Mouse (Mus musculus): ENCODE measurements around the gene Tha1. TPM values are rescaled to one million over a fixed set of nuclear protein-coding genes. Genes with fewer than 3 reads are reported as not detected.
"Not testable (repeated sequence)": the region's sequence is repeated elsewhere in the genome, so short reads cannot be mapped to it uniquely, and the experiment has no call there.

Gene Tha1
- polyA plus RNA-seq, 1 experiment from 2014 or later: 2.9 TPM

DNA sequence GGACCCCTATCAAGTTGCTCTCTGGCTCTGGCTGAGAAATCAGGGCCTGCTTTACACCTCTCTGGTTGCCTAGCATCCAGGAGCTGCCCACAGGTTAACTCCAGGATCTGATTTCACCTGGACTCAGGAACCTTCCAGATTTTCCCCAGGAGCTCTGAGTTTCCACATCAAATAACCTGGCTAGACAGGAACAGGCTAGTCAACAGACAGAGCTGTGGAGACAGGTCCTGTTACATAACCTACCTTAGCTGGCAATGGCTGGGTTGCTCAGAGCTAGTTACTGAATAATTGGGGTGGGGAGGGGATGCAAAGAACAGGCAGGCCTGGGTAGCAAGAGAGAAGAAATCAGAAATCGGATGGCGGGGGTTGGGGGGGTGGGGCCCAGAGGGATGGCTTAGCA is 28.3 kb downstream of the Tha1 start:
- no peaks in the 10 kb centered on the region for H3K27me3 ChIP-seq
- H3K27ac ChIP-seq: no peak overlapping the region
- H3K4me1 ChIP-seq: peaks cover 18% of the 10 kb centered on the region
- H3K9me3 ChIP-seq: no peaks in the 10 kb centered on the region
- no peak overlapping the region for H3K4me3 ChIP-seq (replicated peaks)
- H3K4me2 ChIP-seq: no peak overlapping the region
- WGBS: 100% methylated on average over 2 of the region's 2 CpGs
- no peaks in the 10 kb centered on the region for H3K36me3 ChIP-seq (replicated peaks)
- no peak for ATAC-seq (ENCODE audit: low FRiP score)
- H3K9ac ChIP-seq: no peak overlapping the region

DNA sequence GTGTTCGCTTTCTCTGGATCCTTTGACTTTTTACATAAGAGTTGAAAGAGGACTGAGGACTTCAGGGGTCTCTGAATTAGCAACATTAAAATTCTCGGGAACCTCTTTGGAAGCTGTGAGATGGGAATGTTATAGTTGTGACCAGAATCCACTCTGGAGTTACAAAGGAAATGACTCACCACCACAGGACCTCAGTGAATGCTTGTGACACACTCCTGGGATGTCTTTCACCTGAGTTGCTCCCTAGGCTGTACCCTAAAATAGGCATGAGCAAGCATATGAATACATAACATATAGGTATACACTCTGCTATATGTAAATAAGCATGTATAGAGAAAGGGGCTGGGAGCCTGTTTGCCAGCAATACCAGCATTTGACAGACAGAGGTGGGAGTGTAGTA is 29.8 kb downstream of the Tha1 start:
- WGBS: 84% methylated on average over 2 of the region's 2 CpGs
- no peak for ATAC-seq (ENCODE audit: low FRiP score)

DNA sequence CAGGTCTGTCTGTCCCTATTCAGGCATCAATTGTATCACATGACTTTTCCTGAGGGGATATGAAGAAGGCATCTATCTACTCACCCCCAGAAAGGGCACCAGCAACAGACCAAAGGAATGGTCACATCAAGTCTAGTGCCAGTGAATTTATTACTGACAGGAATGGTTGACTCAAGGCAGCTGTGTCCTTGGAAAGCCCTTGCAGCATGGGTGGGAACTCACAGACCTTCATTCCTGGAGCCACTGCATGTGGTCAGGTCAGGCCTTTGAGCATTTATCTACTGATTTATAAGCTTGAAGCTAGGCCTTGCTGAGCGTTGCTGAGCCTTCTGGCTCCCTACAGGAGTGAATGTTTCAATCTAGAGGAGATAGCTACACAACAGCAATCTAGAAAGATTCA is 32.4 kb downstream of the Tha1 start:
- WGBS: 58% methylated on average over 1 of the region's 1 CpGs
- no peaks in the 10 kb centered on the region for H3K36me3 ChIP-seq (replicated peaks)

More for the DNA sequence above, 29.8 kb downstream of the Tha1 start:
- H3K27ac ChIP-seq: no peak overlapping the region
- H3K4me1 ChIP-seq: peaks cover 10% of the 10 kb centered on the region
- no peaks in the 10 kb centered on the region for H3K9me3 ChIP-seq
- H3K4me2 ChIP-seq: no peak overlapping the region
- H3K27me3 ChIP-seq: no peaks in the 10 kb centered on the region
- no peaks in the 10 kb centered on the region for H3K36me3 ChIP-seq (replicated peaks)
- no peak overlapping the region for H3K4me3 ChIP-seq (replicated peaks)
- H3K9ac ChIP-seq: no peak overlapping the region

DNA sequence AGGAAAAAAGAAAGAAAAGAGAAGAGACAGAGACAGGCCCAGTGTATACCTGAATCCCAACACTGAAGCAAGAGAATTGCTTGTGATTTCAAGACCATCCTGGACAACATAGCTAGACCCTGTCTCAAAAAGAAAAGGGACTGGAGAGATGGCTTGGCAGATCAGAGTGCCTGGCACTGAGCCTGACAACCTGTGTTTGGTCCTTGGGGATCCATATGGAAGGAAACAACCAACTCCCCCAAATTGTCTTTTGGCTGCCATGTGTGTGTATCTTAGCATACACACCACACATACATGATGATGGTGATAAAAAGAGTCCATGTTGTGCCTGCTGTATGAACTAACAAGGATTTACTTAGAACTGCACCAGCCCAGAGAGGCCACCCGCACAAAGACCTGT is 34.3 kb downstream of the Tha1 start:
- Histone ChIP-seq H3K9me3 (no peaks in the 10 kb centered on the region), H3K4me1 (peaks cover 3% of the 10 kb centered on the region; the same call in 1 of the 2 replicates), H3K27me3 (no peaks in the 10 kb centered on the region), H3K27ac (no peak overlapping the region), H3K4me2 (no peak overlapping the region), H3K4me3 (replicated peaks) (no peak overlapping the region), H3K36me3 (replicated peaks) (no peaks in the 10 kb centered on the region), H3K9ac (no peak overlapping the region)
- no peak for ATAC-seq (ENCODE audit: low FRiP score)
- 85% methylated on average over 1 of the region's 1 CpGs for WGBS

More for the DNA sequence above, 32.4 kb downstream of the Tha1 start:
- Histone ChIP-seq H3K4me2 (no peak overlapping the region), H3K9ac (no peak overlapping the region), H3K27ac (no peak overlapping the region), H3K27me3 (no peaks in the 10 kb centered on the region), H3K4me1 (peaks cover 3% of the 10 kb centered on the region; the same call in 1 of the 2 replicates), H3K9me3 (no peaks in the 10 kb centered on the region), H3K4me3 (replicated peaks) (no peak overlapping the region)
- ATAC-seq (ENCODE audit: low FRiP score): no peak

DNA sequence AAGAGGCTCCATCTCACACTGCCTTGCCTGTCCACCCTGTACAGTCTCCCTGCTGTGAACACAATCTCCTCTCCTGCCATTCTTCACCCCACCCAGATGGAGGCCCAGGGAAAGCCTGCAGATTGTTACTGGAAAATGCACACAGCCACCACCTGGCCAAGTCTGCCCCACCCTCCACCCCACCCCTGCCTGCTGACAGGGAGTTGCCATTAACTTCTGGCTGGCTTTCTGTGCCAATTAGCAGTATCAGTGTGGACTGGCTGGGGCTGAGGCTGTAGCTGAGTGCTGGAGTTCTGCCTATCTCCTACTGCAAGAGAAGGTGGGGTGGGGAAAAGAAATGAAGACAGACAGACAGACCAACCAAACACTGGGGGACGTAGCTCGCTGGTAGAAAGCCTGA is 34.7 kb downstream of the Tha1 start:
- H3K4me1 ChIP-seq: peaks cover 3% of the 10 kb centered on the region; the same call in 1 of the 2 replicates
- H3K9ac ChIP-seq: no peak overlapping the region
- H3K4me2 ChIP-seq: no peak overlapping the region
- H3K27me3 ChIP-seq: no peaks in the 10 kb centered on the region
- no peaks in the 10 kb centered on the region for H3K9me3 ChIP-seq
- 76% methylated on average over 2 of the region's 2 CpGs for WGBS
- no peak for ATAC-seq (ENCODE audit: low FRiP score)
- H3K36me3 ChIP-seq (replicated peaks): no peaks in the 10 kb centered on the region
- no peak overlapping the region for H3K4me3 ChIP-seq (replicated peaks)
- H3K27ac ChIP-seq: no peak overlapping the region

DNA sequence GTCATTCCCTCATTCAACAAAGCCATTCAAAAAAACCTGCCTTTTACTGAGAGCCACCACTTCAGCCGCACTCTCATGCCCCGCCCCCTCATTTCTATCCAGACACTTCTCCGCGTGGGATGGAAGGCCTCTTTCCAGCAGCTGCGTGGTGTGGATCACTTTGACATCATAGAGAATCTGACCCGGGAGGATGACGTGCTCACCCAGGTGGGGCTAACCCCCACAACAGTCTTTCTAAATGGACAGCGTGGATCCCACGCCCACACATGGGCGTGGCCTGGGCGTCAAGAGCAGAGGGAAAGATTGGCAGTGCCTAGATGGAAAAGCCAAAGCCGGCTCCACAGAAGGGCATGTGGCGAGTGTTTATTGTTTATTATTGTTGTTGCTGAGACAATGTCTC is 37.0 kb downstream of the Tha1 start:
- Histone ChIP-seq H3K9me3 (no peaks in the 10 kb centered on the region), H3K4me3 (replicated peaks) (no peak overlapping the region; the same call in 1 of the 2 replicates), H3K4me1 (peaks cover 11% of the 10 kb centered on the region), H3K36me3 (replicated peaks) (no peaks in the 10 kb centered on the region), H3K4me2 (peak overlapping the region; percentile 42), H3K27me3 (no peaks in the 10 kb centered on the region), H3K9ac (no peak overlapping the region), H3K27ac (no peak overlapping the region)
- 27% methylated on average over 13 of the region's 13 CpGs for WGBS
- no peak for ATAC-seq (ENCODE audit: low FRiP score)

DNA sequence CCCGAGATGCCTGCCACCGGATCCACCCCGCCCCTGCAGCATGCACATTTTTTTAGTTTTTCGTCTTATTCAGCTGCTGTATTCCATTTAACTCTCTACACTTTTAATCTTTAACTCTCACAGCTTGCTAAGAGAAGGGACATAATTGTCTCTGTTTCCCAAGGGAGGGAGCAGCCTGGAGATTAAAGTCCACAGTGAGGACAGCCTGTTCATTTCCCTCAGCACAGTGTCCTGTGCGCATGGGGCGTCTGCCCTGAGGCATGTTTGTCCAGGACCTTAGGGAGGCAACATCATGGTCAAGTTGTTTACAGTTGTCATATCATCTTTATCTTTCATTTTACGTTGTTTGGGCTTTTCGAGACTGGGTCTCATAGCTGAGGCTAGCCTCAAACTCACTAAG is 39.2 kb downstream of the Tha1 start:
- no peak overlapping the region for H3K27ac ChIP-seq
- ATAC-seq (ENCODE audit: low FRiP score): no peak
- no peak overlapping the region for H3K4me2 ChIP-seq
- no peaks in the 10 kb centered on the region for H3K9me3 ChIP-seq
- H3K4me3 ChIP-seq (replicated peaks): no peak overlapping the region
- 98% methylated on average over 8 of the region's 8 CpGs for WGBS
- H3K9ac ChIP-seq: no peak overlapping the region
- H3K36me3 ChIP-seq (replicated peaks): no peaks in the 10 kb centered on the region
- H3K27me3 ChIP-seq: no peaks in the 10 kb centered on the region
- peaks cover 17% of the 10 kb centered on the region for H3K4me1 ChIP-seq

DNA sequence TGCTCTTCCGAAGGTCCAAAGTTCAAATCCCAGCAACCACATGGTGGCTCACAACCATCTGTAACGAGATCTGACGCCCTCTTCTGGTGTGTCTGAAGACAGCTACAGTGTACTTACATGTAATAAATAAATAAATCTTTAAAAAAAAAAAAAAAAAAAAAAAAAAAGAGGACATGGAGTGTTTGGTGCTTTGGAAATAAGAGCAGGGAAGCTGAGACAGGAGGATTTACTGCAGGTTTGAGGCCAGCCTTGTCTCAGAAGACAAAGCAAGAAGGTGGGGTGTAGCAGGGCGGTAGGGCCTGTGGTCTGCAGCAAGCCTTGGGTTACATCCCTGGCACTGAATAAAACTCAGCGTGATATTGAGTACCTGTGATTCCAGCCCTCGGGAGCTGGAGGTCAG is 39.8 kb downstream of the Tha1 start:
- H3K27me3 ChIP-seq; H3K4me3 ChIP-seq (replicated peaks); H3K9ac ChIP-seq; H3K4me2 ChIP-seq; H3K9me3 ChIP-seq; ATAC-seq (ENCODE audit: low FRiP score); H3K36me3 ChIP-seq (replicated peaks); H3K27ac ChIP-seq: not testable (repeated sequence)
- WGBS: 87% methylated on average over 5 of the region's 6 CpGs
- peaks cover 23% of the 10 kb centered on the region for H3K4me1 ChIP-seq

DNA sequence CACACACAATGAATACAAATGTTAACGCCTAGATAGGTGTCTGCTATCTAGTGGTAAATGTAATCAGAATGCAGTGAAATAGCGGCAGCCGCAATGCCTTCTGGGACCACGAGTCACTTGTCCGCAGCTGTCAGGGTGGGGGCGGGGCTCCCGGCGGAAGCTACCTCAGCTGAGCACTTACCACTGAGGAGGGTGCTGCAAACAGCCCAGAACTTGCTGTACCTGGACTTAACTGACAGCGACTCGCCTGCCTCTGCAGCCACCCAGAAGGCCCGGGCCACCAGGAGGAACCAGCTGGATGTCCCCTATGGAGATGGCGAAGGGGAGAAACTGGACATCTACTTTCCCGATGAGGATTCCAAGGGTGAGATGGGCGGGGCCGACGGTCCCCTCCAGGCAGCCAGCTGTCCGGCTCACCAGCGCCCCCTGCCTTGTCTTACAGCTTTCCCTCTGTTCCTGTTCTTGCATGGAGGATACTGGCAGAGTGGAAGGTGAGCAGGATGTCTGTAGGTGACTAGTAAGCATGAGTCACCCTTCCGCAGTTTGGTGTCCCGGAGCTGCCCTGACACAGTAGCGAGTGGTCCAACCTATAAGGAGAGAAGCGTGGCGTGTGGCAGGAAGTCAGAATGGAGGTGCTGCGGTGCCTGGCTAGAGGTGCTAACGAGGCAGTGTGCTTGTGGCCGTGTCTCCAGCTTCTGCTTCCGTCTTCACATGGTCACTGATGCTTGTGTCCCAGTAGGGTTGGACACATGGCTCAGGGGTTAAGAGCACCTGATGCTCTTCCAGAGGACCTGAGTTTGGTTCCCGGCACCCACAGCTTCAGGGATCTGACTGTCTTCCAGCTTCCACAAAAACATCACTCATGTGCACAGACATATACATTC is 41.0 kb downstream of the Tha1 start:
- Histone ChIP-seq H3K27ac (peak overlapping the region; percentile 59; the same call in 1 of the 2 replicates), H3K9ac (peak overlapping the region; percentile 12; the same call in 1 of the 2 replicates)

DNA sequence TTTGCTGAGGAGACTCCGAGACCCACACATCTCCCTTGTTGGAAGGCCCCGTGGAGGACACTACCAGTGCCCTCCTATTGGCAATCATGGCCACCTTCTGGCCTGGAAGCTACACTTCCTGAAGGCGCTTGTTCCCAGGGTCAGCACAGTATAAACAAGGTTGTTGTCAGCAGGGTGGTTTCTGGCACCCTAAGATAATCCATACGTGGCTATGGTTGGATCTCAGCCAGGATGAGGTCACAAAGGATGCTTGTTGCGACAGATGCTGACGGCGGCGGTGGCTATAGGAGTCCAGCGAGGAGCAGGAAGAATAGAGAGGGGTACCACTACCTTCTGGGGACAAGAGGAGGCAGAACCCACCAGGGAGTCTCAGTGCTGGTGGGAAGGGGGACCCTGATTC is 42.9 kb downstream of the Tha1 start:
- ATAC-seq (ENCODE audit: low FRiP score): no peak
- H3K9me3 ChIP-seq: no peaks in the 10 kb centered on the region
- no peaks in the 10 kb centered on the region for H3K36me3 ChIP-seq (replicated peaks)
- H3K27ac ChIP-seq: no peak overlapping the region
- peaks cover 49% of the 10 kb centered on the region for H3K4me1 ChIP-seq
- H3K27me3 ChIP-seq: no peaks in the 10 kb centered on the region
- no peak overlapping the region for H3K4me3 ChIP-seq (replicated peaks)
- no peak overlapping the region for H3K9ac ChIP-seq
- no peak overlapping the region for H3K4me2 ChIP-seq
- WGBS: 81% methylated on average over 9 of the region's 9 CpGs

More for the DNA sequence above, 41.0 kb downstream of the Tha1 start:
- ATAC-seq (ENCODE audit: low FRiP score): peak; percentile 83
- Histone ChIP-seq H3K4me2 (peak overlapping the region; percentile 67), H3K4me3 (replicated peaks) (peak overlapping the region; percentile 36), H3K9me3 (no peaks in the 10 kb centered on the region), H3K36me3 (replicated peaks) (no peaks in the 10 kb centered on the region), H3K27me3 (no peaks in the 10 kb centered on the region), H3K4me1 (peaks cover 33% of the 10 kb centered on the region)
- 19% methylated on average over 28 of the region's 28 CpGs for WGBS

DNA sequence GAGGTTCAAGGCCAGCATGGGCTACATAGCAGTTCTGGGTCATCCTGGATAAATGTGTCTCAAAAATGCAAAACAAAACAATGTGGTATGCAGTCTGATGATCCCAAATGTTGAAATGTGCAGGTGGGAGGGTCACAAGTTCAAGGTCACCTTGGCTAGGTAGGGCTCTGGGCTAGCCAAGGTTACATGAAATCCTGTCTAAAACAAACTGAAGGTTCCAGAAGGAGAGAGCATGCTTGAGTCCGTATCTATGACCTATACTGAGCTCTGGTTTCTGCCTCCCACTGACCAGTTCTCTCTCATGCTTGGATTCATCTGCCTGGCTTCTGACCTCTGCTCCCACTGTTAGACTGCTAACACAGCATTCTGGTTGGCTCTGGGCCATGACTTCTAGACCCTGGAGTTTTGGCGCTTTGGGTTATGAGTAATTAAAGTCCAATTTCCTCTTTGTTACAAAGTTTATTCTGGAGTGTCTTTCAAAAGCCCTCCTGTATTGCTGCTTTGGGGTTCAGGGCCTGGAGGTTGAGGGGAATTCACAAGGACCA is 43.5 kb downstream of the Tha1 start:
- 91% methylated on average over 2 of the region's 2 CpGs for WGBS
- H3K27me3 ChIP-seq: no peaks in the 10 kb centered on the region
- no peak overlapping the region for H3K27ac ChIP-seq
- peaks cover 55% of the 10 kb centered on the region for H3K4me1 ChIP-seq
- no peaks in the 10 kb centered on the region for H3K9me3 ChIP-seq
- H3K4me3 ChIP-seq (replicated peaks): no peak overlapping the region
- H3K36me3 ChIP-seq (replicated peaks): no peaks in the 10 kb centered on the region
- no peak for ATAC-seq (ENCODE audit: low FRiP score)
- no peak overlapping the region for H3K9ac ChIP-seq
- H3K4me2 ChIP-seq: no peak overlapping the region

DNA sequence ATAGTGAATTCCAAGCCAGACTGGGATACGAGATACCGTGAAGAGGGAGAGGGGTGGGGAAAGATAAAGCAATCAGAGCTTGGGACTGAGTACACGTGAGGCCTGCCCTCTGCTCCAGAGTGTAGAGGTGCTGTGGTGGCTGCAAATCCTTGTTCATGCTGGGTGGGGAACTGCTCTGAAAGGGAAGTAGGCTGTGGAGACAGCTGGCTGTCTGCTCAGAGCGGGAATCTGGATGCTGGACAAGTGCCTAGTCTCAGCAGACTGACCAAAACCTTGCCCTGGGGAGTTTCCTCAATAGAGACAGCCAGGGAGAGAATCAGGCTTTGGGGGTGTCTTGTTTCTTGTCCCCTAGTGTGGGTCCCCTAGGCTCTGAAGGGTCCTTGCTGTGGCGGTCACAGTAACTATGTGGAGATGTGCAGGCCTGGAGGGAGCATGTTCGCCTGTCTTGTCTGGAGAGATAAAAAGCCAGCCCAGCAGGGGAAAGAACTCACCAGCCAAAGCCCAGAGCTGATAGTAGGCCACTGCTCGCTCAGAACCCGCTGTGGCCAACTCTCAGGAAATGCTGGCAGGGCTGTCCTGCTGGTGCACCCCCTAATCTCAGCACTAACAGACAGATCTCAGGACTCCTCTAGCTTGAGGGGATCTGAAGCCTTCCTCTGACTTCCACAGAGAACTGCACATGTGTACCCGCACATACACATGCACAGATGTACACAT is 44.2 kb downstream of the Tha1 start:
- Histone ChIP-seq H3K4me2 (no peak overlapping the region), H3K27me3 (no peaks in the 10 kb centered on the region), H3K9ac (no peak overlapping the region), H3K9me3 (no peaks in the 10 kb centered on the region), H3K36me3 (replicated peaks) (no peaks in the 10 kb centered on the region), H3K4me3 (replicated peaks) (no peak overlapping the region), H3K4me1 (peaks cover 61% of the 10 kb centered on the region), H3K27ac (0 out of 2 replicates have a peak overlapping the region, but pooled peaks have one; percentile 31)
- 64% methylated on average over 9 of the region's 9 CpGs for WGBS
- no peak for ATAC-seq (ENCODE audit: low FRiP score)
